Mouse (Mus musculus) thymus, postnatal 36 days (tissue): ENCODE measurements around the gene Nek1.
"Not testable (repeated sequence)": the region's sequence is repeated elsewhere in the genome, so short reads cannot be mapped to it uniquely, and the experiment has no call there.

ENCODE experiments used
- DNase-seq, 2 experiments: peaks; one replicate each; pipeline ENCODE4 v3.0.0; 2022; ENCODE audit warnings: mixed read lengths in 2 of 2

The Nek1 gene

DNA sequence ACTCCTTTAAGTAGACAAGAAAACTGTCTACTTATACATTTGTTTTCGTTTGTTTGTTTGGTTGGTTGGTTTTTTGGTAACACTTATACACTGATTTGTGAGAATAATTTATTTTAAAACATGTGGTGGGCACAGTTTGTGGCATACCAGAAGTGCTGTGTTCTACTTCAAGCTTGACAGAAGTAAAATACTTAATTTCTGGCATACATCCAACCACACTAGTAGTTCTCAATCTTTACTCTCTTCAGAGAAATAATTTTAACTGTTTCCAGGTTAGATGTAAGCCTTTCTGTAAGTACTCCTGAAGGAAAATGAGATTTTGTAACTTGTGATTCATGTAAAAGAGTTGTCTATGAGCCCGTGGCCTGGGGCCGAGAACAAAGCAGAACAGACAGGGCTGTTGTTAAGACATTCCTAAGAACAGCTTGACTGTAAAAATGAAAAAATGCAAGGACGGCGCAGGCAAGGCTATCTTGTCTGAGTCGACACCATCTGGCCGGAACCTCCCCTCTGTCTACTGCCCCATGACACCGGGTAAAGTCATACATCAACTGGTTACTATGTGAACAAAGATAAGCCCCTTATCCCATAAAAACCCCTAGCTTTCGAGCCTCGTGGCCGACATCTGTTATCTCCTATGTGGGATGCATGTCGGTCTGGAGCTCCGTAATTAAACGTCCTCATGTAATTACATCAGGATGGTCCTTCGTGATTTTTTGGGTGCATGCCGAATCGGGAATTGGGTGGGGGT lies 8.6 kb upstream of the Nek1 start:
- not testable (repeated sequence) for DNase-seq

GRCm38 (mm10) chr8:60992561-60992909 lies 460 bp upstream of the Nek1 start:
- peak in 1 of 2 experiments; percentile 76 for DNase-seq

- DNase-seq = no peak
Measured at GRCm38 (mm10) chr8:60993639-60993986, 618 bp downstream of the Nek1 start.

DNA sequence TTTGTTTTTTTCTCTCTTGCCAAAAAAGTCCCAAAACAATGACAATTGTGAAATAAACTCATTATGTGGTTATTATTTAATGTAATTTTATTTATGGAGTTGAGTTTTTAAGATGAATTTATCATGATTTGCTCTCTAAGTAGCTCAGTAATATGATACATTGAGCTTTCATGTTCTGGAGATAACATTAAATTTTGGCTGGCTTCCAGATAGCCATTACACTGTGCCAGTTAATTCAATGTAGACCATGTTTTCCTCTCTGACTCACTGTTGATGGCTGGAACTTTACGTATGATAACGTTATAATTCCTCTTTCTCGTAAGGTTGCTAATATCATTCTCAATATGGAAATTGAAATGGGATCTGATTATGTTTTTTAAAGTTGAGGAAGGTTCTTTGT lies 3.5 kb downstream of the Nek1 start:
- no peak for DNase-seq

- DNase-seq = peak; percentile 37 to 40
Measured at GRCm38 (mm10) chr8:61041951-61042350, 49.0 kb downstream of the Nek1 start.

- no peak for DNase-seq
Measured at GRCm38 (mm10) chr8:61043874-61044273, 50.9 kb downstream of the Nek1 start.

DNA sequence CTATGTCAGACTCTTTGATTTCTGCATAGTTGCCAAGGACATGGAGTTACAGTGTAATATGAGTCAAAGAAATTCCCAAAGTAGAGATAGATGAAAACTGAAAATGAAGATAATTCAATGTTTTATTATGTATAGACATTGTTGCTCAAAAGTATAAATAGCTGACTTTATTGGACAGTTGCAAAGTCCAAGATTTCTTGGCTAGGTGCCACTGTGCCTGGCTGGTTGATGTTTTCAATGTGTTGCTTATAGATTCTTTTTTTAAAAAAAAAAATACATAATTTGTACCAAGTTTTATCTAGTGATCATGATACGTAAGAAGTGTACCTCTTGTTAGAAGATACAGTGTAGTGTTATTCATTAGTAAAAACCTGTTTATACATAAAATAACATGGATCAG lies 53.8 kb downstream of the Nek1 start:
- DNase-seq = no peak

GRCm38 (mm10) chr8:61053017-61053416 lies 60.0 kb downstream of the Nek1 start:
- no peak for DNase-seq

DNA sequence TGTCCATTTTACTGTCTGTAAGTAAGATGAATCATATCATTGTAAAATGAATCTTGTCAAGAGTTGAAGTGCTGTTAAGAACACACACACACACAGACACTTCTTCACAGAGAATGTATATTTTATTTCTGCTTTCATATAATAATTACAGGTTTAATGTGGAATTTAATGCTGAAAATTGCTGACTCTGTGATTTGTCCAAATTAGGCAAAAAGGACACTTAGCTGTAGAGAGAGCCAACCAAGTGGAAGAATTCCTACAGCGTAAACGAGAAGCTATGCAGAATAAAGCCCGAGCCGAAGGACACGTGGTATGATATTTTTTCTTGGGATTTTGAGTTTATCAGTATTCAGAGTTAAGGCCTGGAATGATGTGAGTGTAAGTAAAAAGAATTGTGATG lies 61.3 kb downstream of the Nek1 start:
- DNase-seq = no peak

- DNase-seq = no peak
Measured at GRCm38 (mm10) chr8:61056997-61057396, 64.0 kb downstream of the Nek1 start.

DNA sequence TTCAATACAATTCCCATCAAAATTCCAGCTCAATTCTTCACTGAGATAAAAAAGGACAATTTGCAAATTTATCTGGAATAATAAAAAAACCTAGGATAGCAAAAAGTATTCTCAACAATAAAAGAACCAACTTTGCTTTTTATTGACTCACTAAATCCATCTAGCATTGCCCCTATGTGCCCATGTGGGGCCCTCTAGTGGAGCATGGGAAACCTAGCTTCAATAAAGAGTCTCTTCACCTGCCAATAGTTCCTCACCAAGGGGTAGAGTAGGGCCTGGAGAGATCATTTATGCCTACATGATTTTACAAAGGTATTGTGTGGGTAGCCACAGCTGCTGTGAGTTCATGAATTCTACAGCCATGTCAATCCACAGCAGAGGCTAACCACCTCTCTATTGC lies 66.1 kb downstream of the Nek1 start:
- no peak for DNase-seq

DNA sequence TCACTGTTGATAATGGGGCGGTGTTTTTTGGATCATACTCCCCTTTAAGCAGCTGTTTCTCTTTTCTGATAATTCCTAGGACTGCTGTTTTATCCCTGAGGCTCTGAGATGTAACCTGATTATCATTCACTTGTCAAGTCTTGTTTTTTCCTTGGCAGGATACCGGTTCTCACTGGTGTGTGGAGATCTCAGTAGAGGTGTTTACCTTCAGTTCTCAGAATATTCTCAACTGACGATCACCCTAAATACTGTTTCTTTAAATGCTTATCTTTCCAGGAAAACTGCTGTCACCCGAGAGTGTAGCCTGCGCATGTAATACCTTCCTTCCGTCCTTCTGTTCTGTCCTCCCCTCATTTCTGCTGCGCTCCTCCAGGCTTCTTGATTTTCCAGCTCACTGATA lies 67.4 kb downstream of the Nek1 start:
- no peak for DNase-seq

GRCm38 (mm10) chr8:61075059-61075458 lies 82.1 kb downstream of the Nek1 start:
- DNase-seq = no peak

- DNase-seq = no peak
Measured at GRCm38 (mm10) chr8:61110496-61110895, 117.5 kb downstream of the Nek1 start.

DNA sequence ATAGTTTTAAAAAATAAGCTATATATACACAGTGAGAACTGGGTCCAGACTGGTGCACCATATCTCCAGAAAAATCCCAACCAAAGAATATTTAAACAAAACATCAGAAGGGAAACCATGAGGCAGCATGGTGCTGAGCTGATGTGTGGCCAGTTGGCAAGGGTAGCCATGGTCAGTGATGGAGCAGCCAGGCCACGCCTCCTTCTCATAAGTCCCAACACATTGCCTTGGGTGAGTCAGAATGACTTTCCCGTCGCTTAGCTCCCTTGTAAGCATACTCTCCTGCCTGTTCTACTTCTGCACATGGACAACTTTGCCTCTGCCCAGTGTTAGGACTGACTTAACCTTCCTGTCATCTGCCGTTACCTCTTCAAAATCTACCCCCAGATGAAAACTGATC lies 118.9 kb downstream of the Nek1 start:
- DNase-seq = no peak

- no peak for DNase-seq
Measured at GRCm38 (mm10) chr8:61121631-61122030, 128.6 kb downstream of the Nek1 start.

GRCm38 (mm10) chr8:61127299-61127861 lies 134.4 kb downstream of the Nek1 start:
- DNase-seq = no peak

- no peak for DNase-seq
Measured at GRCm38 (mm10) chr8:61132561-61133134, 139.7 kb downstream of the Nek1 start.

DNA sequence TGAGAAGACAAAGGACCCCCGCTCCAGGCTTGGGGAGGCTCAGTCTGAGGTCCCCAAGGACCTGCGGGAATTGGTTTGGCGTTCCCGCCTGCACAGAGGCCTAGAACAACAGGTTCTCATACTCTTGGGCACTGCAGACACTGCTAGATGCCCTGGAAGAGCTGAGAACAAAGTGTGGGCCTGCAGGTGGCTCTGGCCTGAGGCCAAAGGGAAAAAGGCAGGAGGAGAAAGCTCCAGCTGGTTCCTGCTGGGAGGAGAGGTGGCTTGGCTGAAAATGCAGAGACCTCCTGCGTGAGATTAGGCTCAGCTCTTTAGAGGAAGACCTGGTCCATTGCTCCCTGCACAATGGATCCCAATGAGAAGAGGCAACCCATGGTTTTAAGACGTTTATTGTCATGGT lies 148.9 kb downstream of the Nek1 start:
- no peak for DNase-seq

DNA sequence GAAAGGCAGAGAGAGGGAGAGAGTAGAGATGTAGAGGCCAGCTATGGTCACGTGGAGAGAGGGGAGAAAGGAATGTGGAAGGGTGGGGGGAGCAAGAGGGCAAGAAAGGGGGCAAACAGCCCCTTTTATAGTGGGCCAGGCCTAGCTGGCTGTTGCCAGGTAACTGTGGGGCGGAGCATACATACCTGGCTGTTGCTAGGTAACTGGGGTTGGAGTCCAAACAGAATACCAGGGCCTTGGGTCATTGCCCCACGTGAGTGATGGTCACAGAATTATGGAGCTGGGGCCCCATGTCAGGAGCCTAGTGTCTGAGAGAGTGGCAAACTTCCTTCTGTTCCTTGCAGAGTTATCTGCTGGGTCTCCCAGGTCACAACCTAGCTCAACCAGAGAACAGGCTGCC lies 149.3 kb downstream of the Nek1 start:
- DNase-seq = no peak

- no peak for DNase-seq
Measured at GRCm38 (mm10) chr8:61142845-61143244, 149.8 kb downstream of the Nek1 start.

DNA sequence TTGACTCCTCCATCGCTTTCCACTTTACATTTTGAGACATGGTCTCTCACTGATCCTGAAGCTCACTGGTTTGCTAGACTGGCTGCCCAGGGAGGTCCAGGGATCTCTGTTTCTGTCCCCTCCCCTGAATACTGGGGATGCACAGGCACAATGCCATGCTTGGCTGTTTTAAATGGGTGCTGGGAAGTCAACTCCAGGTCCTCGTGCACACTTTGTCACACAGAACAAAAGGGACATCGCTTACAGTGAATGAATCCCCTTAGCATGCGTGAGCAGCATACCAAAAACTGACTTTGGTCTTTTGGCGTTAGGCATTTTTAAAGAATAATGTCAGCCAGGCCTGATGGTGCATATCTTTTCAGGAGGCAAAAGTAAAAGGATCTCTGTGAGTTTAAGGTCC lies 155.7 kb downstream of the Nek1 start:
- DNase-seq = no peak

DNA sequence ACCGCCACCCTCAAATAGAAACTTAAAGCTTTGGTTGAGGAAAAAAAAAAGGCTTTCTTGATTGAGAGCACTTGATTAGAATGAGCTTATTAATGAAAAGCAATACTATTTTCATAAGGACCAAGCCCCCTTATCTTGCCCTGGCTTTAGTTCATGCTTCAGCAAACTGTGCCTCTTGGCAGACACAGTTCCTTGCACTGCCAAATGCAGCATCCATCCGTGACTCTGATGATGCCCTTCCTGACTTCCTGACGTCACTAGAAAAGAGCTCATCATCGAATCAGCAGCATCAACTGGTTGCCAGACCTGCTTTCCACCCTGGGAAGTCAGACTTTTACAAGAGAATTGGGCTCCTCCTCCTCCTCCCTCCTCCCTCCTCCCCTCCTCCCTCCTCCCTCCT lies 157.6 kb downstream of the Nek1 start:
- DNase-seq = no peak

DNA sequence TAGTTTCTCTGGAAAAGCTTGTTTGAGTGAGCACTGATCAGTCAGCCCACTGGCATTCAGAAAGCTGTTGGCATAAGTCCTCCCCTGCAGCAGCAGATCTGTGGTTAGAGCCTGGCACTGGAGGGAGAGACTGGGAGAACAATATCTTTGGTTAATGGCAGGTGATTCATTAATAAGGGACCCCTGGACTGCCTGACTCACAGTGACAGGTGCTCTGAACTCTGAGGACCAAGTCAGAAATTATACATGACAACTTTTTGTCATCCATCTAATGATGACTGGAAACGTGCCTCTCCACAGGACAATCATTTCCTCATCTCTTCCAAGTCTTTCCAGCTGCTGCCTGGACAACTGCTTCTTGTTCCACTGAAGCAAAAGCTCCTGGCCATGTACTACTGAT lies 163.4 kb downstream of the Nek1 start:
- DNase-seq = no peak

- DNase-seq = no peak
Measured at GRCm38 (mm10) chr8:61158540-61158939, 165.5 kb downstream of the Nek1 start.
